Mouse (Mus musculus): ENCODE data around the gene Cacna2d3.

The Cacna2d3 gene

DNA sequence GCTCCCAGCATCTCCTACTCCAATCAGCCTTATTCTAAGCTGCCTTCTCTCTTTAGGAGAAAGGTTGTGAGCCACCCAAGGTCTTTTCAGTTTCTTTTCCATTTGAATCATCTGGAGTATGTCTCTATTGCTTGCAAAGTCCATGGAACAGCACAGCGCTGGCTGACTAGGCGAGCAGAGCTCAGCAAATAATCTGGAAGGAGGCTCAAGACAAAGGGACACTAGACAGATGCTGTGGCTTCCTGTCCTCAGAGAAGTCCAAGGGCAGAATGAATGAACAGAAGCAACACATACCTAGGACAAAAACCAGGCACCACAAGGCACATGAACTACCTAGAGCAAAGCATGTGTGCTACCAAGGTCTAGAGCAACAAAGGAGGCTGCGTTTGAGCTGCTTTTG lies 328.8 kb downstream of the Cacna2d3 start:
- DNase-seq (ENCODE audit: low spot score in 2 of 2) = no peak

DNA sequence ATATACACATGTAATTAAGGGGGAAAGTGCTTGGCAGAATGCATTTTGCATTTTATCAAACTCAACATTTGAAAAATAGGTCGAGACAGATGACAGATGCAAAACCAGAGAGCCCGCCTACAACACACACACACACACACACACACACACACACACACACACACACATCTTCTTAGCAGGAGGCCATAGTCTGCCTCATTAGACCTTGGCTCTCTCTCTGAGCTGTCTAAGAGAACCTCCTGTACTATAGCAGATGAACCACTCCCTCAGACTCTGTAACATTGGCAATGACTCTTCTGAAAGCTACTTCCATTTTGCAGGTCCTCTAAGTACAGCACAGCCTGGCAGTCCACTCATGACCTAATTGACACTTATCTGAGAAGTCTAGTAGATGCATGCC lies 330.2 kb downstream of the Cacna2d3 start:
- DNase-seq (ENCODE audit: low spot score in 2 of 2) = no peak

GRCm38 (mm10) chr14:29387761-29388160 lies 333.9 kb downstream of the Cacna2d3 start:
- DNase-seq (ENCODE audit: low spot score in 2 of 2) = no peak

DNA sequence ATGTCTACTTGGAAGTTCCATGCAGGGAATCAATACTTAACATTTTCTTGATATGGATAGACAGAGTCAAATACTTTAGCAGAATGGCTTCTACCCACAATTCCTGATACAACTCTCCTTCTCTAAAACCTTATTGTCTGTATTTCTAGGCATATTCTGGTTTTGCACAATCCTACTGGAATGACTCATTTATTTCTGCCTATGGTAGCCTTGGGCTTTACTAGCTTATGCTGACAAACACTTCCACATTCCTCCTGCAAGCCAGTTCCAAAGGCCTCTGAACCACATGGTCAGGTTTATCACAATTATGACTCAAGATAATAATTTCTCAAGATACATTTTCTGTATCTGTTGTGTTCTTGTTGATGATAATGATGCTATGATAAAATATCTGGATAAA lies 336.2 kb downstream of the Cacna2d3 start:
- DNase-seq (ENCODE audit: low spot score in 2 of 2) = no peak

GRCm38 (mm10) chr14:29382786-29383185 lies 338.9 kb downstream of the Cacna2d3 start:
- no peak for DNase-seq (ENCODE audit: low spot score in 2 of 2)

DNA sequence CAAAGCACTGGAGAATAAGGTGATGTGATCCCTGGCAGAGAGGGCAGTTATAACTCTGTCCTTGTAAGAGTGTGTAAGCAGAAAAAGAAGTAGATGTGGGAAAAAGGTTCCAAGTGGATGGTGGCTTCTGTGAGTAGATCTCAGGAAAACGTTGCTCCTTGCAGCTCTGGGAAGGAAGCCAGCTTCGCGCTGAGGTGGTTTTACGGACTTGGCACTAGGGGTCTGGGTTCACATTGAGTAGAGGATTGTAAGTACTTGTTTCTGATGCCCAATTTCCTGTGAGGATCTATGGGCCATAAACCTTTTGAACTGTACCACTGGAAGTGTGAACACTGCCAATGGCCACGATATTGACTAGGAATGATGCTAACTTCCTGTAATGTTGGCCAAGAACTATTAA lies 354.8 kb downstream of the Cacna2d3 start:
- no peak for DNase-seq (ENCODE audit: low spot score in 2 of 2)

DNA sequence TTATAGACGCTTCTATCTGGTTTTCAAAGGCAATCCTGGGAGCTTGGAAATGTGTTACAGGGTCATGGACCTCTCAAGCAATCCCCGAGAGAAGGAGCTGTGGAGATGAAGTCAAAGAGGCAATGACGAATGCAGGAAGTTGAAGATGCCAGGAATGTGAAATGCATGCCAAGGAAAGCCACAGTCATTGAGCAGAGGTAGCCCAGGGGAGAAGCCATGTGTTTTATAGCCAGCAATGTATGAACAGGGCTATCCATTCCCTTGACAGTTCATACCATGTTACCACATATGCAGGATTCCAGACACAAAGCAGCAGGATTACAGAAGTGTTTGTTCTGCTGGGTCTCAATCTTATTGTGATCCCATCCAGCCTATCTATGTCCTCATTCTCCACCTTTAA lies 359.2 kb downstream of the Cacna2d3 start:
- no peak for DNase-seq (ENCODE audit: low spot score in 2 of 2)

DNA sequence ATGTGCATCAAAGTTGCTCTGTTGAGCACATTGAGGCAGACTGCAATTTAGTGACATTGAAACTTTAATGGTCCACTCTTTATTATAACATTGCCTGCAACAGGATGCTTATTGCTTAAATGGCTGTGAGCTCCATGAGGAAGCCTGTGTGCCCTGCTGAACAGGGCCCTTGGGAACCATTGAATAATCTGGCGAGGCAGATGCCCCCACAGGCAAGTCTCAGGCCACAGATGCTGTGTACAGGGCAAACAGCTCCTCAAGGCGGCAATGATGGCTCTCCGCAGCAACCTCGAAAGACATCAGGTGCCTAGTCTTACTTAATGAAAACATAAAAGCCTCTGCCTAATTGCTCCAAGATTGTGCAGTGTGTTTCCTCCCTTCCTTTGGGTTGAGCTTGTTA lies 371.0 kb downstream of the Cacna2d3 start:
- DNase-seq (ENCODE audit: low spot score in 2 of 2) = no peak

GRCm38 (mm10) chr14:29341581-29341980 lies 380.1 kb downstream of the Cacna2d3 start:
- DNase-seq (ENCODE audit: low spot score in 2 of 2) = no peak

DNA sequence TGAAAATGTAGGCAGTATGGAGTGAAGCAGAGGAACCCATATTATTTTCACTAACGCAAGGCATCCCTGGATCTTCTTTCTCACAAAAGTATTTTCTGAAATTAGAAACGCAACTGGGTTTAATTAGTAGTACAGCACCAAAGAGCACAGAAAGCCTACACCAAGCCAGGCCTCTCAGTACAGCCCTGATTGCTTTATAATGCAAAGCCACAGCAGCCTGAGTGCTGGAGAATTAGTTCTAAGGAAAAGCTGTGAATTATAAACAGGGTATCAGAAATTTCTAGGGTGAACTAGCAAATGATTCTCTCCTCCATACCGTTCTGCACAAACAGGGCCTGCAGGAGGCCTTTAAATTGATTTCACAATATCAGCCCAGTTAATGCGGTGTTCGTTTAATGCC lies 380.9 kb downstream of the Cacna2d3 start:
- DNase-seq (ENCODE audit: low spot score in 2 of 2) = no peak

DNA sequence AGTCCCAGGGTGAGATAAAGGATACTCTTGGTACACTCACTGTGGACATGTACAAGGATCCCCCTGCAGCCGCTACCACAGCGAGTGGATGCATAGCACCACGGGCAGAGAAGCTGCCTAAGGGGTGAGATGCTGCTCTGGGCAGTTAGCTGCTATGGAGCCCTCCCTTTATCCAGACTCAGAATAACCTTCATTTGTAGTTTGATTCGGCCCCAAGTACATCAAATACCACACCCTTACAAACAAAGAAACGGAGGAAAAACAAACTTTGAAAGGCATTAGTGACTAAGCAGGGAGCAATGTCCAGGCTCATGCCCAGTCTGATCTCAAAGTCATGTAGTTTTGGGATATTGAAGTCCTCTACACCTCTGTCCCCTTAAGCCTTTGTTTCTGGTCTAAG lies 386.8 kb downstream of the Cacna2d3 start:
- DNase-seq (ENCODE audit: low spot score in 2 of 2) = no peak

GRCm38 (mm10) chr14:29334216-29334615 lies 387.4 kb downstream of the Cacna2d3 start:
- no peak for DNase-seq (ENCODE audit: low spot score in 2 of 2)

DNA sequence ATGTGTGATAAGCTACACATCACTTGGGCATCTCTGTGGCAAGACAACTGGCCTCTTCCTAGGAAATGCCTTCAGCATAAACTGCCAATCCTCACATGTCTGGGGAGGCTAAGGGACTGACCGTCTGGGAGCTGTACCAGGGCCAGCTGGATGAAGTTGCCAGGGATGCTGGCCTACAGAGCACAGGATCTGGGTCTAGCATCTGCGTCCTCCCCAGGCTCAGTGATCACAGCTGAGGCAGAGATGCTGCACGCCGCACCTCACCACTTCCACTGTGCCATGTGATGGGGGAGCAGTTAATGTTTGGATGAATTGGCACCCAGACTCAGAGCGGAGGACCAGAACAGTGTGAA lies 397.3 kb downstream of the Cacna2d3 start:
- DNase-seq (ENCODE audit: low spot score in 2 of 2) = no peak

- no peak for DNase-seq (ENCODE audit: low spot score in 2 of 2)
These were observed 397.8 kb downstream of the Cacna2d3 start for GRCm38 (mm10) chr14:29323718-29324429.

DNA sequence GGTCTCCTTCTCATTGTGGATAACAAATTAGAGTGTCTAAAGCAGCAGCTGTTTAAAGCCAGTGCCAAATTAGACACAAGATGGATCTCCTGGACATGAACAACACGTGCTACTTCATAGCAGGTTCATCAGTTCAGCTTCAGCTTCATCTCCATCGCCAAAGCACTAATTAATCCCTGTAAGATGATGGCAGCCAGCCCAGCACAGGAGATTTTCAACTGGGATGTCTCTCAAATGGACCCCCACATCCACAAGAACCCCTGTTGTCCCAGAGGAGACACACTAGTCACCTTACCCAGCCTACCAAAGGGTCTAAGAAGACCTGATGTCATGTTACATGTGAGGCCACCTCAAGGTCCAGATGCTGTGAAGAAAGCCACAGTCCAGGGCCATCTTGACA lies 408.2 kb downstream of the Cacna2d3 start:
- DNase-seq (ENCODE audit: low spot score in 2 of 2) = no peak

DNA sequence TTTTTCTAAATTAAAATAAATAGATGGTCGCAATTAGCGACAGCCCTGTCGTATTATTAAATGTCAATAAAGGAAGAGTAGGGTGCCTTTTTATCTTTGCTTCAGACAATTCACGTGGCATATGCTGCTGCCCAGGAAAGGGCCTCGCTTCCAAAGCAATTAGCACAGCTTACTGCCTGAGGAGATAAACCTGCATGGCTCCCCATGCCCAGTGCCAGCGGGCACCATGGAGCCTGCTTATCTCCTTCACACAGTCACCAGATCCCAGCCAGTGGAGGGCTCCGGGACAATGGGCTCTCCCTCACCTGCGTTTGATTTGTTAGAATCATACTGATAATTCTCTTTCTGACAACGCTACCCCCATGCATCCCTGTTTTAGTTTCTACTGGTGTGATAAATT lies 416.0 kb downstream of the Cacna2d3 start:
- no peak for DNase-seq (ENCODE audit: low spot score in 2 of 2)

- no peak for DNase-seq (ENCODE audit: low spot score in 2 of 2)
These were observed 425.4 kb downstream of the Cacna2d3 start for GRCm38 (mm10) chr14:29296185-29296754.

DNA sequence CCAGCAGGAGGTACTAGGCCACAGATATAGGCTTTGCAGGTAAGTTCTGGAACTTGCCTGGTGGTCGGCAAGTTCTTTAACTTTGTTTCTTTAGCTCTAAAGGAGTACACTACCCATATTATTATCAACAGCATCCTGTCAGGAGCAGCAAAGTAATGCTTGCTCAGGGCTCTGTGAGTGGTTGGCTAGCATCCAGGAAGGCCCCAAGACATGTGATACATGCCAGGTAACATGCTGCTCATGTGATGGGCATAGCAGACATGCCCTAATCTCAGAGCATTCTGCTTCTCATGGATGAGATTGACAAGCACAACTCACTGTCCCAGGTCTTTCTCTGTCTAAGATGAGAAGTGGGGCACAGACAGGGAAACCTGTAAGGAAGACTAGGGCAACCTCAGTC lies 442.8 kb downstream of the Cacna2d3 start:
- DNase-seq (ENCODE audit: low spot score in 2 of 2) = no peak

DNA sequence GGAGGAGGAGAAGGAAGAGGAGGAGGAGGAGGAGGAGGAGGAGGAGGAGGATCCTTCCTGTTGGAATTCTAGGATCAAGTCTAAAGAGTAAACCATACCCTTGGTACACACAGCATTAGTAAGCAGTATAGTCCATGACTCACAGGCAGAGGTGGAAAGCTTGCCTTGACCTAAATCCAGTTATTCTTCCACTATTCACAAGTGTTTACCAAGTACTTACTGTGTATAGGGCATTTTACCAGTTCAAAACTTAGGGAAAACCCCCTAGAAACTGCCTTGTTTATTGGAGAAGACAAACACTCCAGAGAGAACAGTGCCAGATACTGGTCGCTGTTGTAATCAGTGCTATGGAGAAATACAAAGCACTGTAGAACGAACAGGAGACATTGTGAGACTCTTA lies 443.3 kb downstream of the Cacna2d3 start:
- no peak for DNase-seq (ENCODE audit: low spot score in 2 of 2)

GRCm38 (mm10) chr14:29277701-29278100 lies 444.0 kb downstream of the Cacna2d3 start:
- DNase-seq (ENCODE audit: low spot score in 2 of 2) = no peak

- no peak for DNase-seq (ENCODE audit: low spot score in 2 of 2)
These were observed 447.8 kb downstream of the Cacna2d3 start for GRCm38 (mm10) chr14:29273890-29274289.

GRCm38 (mm10) chr14:29270541-29270940 lies 451.1 kb downstream of the Cacna2d3 start:
- DNase-seq (ENCODE audit: low spot score in 2 of 2) = no peak

- DNase-seq (ENCODE audit: low spot score in 2 of 2) = no peak
These were observed 451.8 kb downstream of the Cacna2d3 start for GRCm38 (mm10) chr14:29269816-29270215.

DNA sequence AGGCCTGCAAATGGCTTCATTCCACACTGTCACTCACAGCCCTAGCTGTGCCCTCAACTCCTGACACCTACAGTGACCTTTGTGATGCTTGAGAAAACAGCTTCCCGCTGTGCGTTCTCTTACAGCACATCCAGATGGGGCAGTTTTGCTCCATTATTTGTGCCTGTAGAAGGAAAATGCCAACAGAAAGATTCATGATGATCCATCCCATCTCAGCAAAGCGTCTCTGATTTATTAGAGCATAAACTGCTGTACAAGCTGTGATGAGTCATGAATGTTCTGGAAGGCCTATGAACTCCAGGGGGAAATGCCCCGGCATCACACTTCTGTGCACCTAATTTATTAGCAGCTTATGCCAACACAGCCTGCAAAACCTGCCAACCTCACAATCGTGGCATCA lies 453.1 kb downstream of the Cacna2d3 start:
- DNase-seq (ENCODE audit: low spot score in 2 of 2) = no peak

Measured in frontal cortex, postnatal 36 days (tissue).